Mouse (Mus musculus) B cell, adult 2 months (primary cell): Measurements from ENCODE around the gene Rps2.
"Not testable (repeated sequence)": the region's sequence is repeated elsewhere in the genome, so short reads cannot be mapped to it uniquely, and the experiment has no call there.

Source experiments
- DNase-seq, 2 experiments: peaks; one replicate each; pipeline ENCODE4 v3.0.0; 2022

Rps2 gene

GRCm38 (mm10) chr17:24717943-24718342 is at the start of gene Rps2, which contains the start of gene Rnf151:
Gene Rps2, plus strand, starts transcription at chr17:24718116.
Gene Rnf151, minus strand, starts transcription at chr17:24718063.
- DNase-seq = no peak

GRCm38 (mm10) chr17:24669214-24669544 is 48.7 kb upstream of the Rps2 start:
- DNase-seq = not testable (repeated sequence)

GRCm38 (mm10) chr17:24669545-24670245 is 48.2 kb upstream of the Rps2 start, which contains the start of gene Zfp598:
Gene Zfp598, plus strand, starts transcription at chr17:24669687.
- peak; percentile 98 to 99 for DNase-seq

DNA sequence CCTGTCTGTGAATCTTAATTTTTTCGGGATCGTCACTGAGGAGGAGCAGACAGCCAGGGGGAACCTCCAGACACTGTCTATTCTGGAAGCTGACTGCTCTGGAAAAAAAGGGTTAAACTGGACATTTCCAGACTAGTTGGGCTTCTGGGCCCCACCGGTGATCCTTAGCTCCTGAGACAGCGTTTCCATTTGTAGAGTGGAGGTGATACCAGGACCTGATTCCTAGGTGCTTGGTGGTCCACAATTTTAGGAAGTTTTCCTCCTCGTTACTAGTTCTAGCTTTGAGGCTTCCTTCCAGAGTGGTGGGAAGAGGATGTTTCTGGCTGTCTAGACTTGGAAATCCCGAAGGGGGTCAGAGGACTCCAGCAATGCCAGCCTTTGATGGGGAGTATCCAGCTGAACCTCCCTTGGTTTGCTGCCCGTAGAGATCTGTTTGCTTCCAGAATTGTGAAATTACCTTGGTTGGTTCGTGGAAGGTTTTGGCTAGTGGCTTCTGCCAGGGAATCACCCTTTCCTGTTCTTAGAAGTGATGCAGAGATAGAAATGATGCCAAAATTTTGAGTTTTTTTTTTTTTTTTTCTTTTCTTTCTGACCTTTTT is 47.6 kb upstream of the Rps2 start:
- DNase-seq = no peak

- no peak for DNase-seq
Observed at GRCm38 (mm10) chr17:24671346-24671745, 46.6 kb upstream of the Rps2 start.

- DNase-seq = no peak
Observed at GRCm38 (mm10) chr17:24672141-24672540, 45.8 kb upstream of the Rps2 start.

GRCm38 (mm10) chr17:24674277-24674676 is 43.6 kb upstream of the Rps2 start:
- DNase-seq = no peak

GRCm38 (mm10) chr17:24676187-24676586 is 41.7 kb upstream of the Rps2 start:
- peak; percentile 82 to 86 for DNase-seq

- no peak for DNase-seq
Observed at GRCm38 (mm10) chr17:24676877-24677276, 41.0 kb upstream of the Rps2 start.

DNA sequence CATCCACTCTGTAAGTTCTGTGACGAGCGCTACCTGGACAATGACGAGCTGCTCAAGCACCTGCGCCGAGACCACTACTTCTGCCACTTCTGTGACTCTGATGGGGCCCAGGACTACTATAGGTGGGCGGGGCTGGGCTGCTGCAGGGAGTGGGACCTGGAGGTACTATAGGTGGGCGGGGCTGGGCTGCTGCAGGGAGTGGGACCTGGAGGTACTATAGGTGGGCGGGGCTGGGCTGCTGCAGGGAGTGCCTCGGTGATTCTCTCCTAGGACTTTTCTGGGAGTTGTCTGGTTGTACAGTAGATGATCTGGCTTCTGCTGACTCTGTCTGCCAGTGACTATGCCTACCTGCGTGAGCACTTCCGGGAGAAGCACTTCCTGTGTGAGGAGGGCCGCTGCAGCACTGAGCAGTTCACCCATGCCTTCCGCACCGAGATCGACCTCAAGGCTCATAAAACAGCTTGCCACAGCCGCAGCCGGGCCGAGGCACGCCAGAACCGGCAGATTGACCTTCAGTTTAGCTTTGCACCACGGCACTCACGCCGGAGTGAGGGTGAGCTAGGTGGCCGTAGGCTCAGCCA is 40.3 kb upstream of the Rps2 start:
- DNase-seq = no peak

DNA sequence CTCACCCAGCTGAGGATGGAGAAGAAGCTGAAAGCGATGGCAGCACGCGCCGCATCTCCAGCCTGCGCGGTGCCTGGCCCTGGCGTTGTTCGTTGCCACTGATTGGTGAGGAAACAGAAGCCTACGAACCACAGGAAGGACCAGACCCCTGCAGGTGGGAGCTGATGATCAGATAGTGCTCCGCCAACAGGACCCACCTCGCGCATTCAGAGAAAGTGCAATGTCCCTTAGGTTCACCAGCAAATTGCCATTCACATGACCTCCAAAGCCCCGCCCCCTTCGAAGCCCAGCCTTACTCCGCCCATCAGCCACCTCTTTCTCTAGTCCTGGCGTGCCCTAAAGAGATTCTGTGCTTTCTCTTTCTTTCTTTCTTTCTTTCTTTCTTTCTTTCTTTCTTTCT is 31.4 kb upstream of the Rps2 start:
- DNase-seq = peak; percentile 72 to 78

DNA sequence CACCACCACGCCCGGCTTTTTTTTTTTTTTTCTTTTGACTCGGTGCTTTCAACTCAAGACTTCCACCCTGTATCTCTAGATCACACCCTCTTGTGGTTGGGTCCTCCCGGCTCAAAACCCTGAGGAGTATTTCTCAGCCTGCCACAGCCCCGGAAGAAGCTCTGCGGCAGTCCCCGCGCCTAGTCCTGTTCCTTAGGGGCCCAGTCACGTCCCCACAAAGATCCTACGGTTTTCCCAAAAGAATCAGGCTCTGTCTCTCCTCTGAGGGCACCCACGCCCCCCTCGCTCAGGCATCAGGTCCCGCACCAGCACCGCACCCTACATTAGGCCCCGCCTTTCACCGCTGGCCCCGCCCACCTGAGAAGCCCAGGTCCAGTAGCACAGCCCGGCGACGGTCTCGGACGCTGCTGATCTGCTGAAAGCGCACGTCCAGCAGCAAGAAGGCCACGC is 30.7 kb upstream of the Rps2 start:
- DNase-seq = peak; percentile 66 to 68

GRCm38 (mm10) chr17:24687599-24687998 is 30.3 kb upstream of the Rps2 start:
- DNase-seq = no peak

- DNase-seq = peak in 1 of 2 experiments; percentile 26
Observed at GRCm38 (mm10) chr17:24689251-24690081, 28.4 kb upstream of the Rps2 start, which contains the start of gene Syngr3. Gene Syngr3, minus strand, starts transcription at chr17:24689955.

- no peak for DNase-seq
Observed at GRCm38 (mm10) chr17:24692385-24692784, 25.5 kb upstream of the Rps2 start.

- DNase-seq = no peak
Observed at GRCm38 (mm10) chr17:24695326-24696010, 22.4 kb upstream of the Rps2 start.

GRCm38 (mm10) chr17:24696011-24696697 is 21.8 kb upstream of the Rps2 start, which contains the start of the genes Gfer and Noxo1:
Gene Gfer, minus strand, starts transcription at chr17:24696156.
Gene Noxo1, plus strand, starts transcription at chr17:24696234.
- peak; percentile 76 to 80 for DNase-seq

DNA sequence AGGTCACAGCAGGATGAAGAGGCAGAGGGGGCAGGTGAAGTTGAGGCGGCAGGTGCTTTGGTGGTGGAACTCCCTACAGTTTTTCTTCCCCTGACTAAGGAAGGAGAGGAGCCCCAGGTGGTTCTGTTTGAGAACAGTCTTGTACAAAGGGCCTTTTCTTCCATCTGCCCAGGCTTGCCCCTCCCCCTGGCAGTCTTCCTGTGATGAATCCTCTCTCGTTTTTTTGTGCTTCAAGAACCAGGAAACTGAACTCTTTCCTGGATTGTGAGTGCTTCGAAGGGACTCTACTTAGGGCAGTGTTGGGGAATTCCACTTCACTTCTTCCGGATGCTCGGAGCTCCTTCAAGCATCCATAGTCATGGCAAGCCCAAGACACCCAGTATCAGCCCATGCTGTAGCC is 19.9 kb upstream of the Rps2 start:
- DNase-seq = no peak

DNA sequence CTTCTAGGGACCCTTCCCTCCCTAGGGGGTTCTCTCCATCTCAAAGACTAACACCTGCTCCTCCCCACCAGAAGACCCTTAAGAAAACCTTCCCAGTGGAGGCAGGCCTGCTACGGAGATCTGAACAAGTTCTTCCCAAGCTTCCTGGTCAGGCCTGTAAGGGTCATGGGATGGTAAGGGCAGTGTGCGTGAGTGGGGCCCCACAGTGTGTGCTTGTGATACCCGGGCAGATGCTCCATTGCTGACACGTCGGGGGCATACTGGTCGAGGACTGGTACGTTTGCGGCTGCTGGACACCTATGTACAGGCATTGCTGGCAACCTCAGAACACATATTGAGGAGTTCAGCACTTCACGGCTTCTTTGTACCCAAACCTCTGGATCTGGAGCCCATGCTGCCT is 19.2 kb upstream of the Rps2 start:
- no peak for DNase-seq

DNA sequence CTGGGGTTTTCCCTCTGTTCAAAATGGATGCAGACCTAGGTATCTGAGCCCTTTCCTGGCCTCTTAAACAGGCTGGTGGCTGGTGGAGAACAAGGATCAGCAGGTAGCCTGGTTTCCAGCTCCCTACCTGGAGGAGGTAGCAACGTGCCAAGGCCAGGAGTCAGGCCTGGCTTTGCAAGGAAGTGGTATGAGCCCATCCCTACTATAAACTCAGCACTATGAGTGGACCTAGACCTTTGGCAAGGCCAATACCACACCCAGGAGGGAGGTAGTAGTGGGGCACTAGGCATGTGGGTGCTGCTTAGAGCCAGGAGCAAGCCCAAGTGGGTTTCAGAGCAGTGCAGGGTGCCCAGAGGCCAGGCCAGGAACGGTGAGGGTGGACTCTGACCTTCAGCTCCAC is 18.4 kb upstream of the Rps2 start:
- DNase-seq = no peak

DNA sequence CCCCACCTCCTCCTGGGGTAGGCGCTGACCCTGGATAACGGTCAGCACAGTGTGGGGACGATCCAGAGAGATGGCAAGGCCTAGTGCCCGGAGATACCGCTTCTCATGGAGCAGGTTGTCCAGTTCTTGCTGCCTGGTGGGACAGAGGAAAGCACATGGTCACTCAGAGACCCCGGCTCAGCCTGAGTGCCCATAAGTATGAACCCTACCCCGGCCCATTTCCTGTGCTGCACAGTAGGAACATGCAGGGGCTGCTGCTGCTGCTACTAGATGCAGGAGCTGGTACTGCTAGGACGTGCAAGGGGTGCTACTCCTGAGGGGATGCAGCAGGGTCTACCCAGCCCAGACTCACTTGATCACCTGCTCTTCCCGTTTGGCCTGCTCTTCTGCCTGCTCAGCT is 16.7 kb upstream of the Rps2 start:
- DNase-seq = no peak

- DNase-seq = no peak
Observed at GRCm38 (mm10) chr17:24705821-24706220, 12.1 kb upstream of the Rps2 start.
